Mouse (Mus musculus): ENCODE data around the gene D5Ertd579e. TPM values are rescaled to one million over a fixed set of nuclear protein-coding genes. Genes with fewer than 3 reads are reported as not detected.

D5Ertd579e gene
- polyA plus RNA-seq, 1 experiment from 2014 or later: 23.7 TPM

DNA sequence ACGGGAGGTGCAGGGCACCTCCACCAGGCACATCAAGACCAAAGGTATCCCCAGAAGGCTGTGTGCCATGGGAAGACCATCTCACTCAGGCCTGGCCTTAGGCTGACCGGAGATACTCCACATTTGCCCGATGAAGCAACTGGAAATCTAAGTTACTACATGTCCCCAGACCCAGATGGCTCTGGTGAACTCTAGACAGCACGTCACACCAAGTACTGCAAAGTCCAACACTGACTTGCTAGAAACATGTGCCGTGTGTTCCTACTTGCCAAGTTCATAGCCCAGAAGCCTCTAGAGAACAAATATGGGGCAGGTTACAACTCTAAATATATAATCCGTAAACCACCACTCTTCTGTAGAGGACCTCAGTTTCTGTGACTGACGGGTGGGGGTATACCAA, 125.7 kb downstream of the D5Ertd579e start:
- Histone ChIP-seq H3K4me3 (no peak overlapping the region), H3K9me3 (replicated peaks) (no peaks in the 10 kb centered on the region), H3K36me3 (peaks cover 16% of the 10 kb centered on the region), H3K27me3 (ENCODE audit: low read depth, poor library complexity, severe bottlenecking) (no peaks in the 10 kb centered on the region), H3K27ac (replicated peaks) (no peak overlapping the region), H3K4me1 (peaks cover 26% of the 10 kb centered on the region)
- 95% methylated on average over 7 of the region's 7 CpGs for WGBS
- DNase-seq (ENCODE audit: low spot score): no peak

DNA sequence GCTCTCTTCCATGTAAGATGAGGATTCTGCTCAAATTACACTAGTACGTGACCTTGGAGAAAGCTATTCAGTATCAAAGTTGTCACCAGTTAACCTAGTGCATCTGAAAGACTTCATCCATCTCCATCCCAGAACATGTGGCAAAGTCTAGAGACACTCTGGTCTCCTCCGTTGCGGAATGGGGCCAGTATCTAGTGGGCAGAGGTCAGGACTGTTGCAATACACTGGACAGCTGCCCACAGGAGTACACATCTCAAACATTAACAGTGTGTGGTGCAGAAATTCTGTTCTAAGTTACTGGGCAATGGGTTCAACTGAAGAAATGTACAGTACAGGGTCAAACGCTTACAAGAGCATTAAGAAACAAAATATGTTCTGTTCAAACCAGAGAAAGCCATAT, 127.7 kb downstream of the D5Ertd579e start:
- WGBS: 91% methylated on average over 4 of the region's 4 CpGs
- Histone ChIP-seq H3K4me3 (no peak overlapping the region), H3K36me3 (peaks cover 16% of the 10 kb centered on the region), H3K4me1 (peaks cover 19% of the 10 kb centered on the region), H3K27me3 (ENCODE audit: low read depth, poor library complexity, severe bottlenecking) (no peaks in the 10 kb centered on the region), H3K9me3 (replicated peaks) (no peaks in the 10 kb centered on the region), H3K27ac (replicated peaks) (no peak overlapping the region)
- no peak for DNase-seq (ENCODE audit: low spot score)

DNA sequence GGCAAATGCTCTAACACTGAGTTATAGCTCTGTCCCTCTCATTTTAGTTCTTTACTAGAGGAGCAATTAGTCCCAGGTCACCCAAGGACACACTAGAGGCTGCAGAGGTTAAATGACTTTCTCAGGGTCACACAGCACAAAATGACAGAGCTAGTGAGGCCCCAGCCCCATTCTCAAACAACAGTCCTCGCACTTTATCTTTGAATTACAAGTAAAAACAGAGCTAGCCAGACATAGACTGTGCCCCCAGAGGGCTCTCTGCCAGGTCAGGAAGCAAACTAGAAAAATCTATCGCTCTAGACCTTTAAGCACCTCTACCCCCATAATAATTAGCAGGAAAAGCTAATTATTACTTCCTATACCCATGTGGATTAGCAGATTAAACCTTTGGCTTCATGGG, 128.2 kb downstream of the D5Ertd579e start:
- Histone ChIP-seq H3K36me3 (peaks cover 16% of the 10 kb centered on the region), H3K4me3 (no peak overlapping the region), H3K9me3 (replicated peaks) (no peaks in the 10 kb centered on the region), H3K4me1 (peaks cover 23% of the 10 kb centered on the region; the same call in 1 of the 2 replicates), H3K27me3 (ENCODE audit: low read depth, poor library complexity, severe bottlenecking) (no peaks in the 10 kb centered on the region), H3K27ac (replicated peaks) (no peak overlapping the region)
- WGBS: 81% methylated on average over 2 of the region's 2 CpGs
- DNase-seq (ENCODE audit: low spot score): no peak

DNA sequence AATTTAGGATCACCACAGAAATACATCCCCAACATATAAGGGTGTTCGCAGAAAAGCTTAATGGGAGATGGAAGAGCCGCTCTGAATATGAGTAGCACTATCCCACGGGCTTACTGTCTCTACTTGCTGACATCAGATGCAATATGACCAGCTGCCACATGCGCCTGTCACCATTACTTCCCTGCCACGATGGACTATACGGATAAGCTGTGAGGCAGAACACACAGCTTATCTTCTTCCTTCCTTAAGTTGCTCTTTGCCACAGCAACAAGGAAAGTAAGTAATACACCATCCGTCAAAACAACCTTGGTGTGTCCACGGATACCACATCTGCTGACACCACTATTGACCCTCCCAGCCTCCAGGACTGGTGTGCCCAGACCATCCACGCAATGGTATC, 131.3 kb downstream of the D5Ertd579e start:
- no peak for DNase-seq (ENCODE audit: low spot score)
- H3K27ac ChIP-seq (replicated peaks): no peak overlapping the region
- peaks cover 24% of the 10 kb centered on the region; the same call in 1 of the 2 replicates for H3K4me1 ChIP-seq
- no peaks in the 10 kb centered on the region for H3K36me3 ChIP-seq
- no peaks in the 10 kb centered on the region for H3K9me3 ChIP-seq (replicated peaks)
- 91% methylated on average over 9 of the region's 9 CpGs for WGBS
- no peak overlapping the region for H3K4me3 ChIP-seq
- no peaks in the 10 kb centered on the region for H3K27me3 ChIP-seq (ENCODE audit: low read depth, poor library complexity, severe bottlenecking)

DNA sequence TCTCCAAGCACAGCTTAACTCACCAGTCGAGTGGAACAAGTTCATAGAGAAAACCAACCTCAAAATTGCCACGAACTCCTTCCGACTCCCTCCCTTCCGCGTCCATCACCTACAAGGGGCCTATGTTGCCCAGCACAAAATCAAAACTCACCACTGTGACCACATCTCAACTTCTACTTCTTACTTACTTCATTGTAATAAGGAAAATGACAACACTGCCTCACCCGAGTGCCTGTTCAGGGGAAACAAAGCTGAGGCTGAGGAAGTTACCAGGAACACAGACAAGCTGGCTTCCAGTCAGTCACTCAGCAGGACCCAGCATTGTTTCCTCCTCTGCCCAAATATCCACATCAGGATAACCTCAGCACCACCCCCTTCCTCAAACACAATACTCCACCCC, 132.1 kb downstream of the D5Ertd579e start:
- H3K9me3 ChIP-seq (replicated peaks): no peaks in the 10 kb centered on the region
- no peaks in the 10 kb centered on the region for H3K36me3 ChIP-seq
- no peak overlapping the region for H3K27ac ChIP-seq (replicated peaks)
- H3K27me3 ChIP-seq (ENCODE audit: low read depth, poor library complexity, severe bottlenecking): no peaks in the 10 kb centered on the region
- H3K4me3 ChIP-seq: no peak overlapping the region
- peaks cover 24% of the 10 kb centered on the region; the same call in 1 of the 2 replicates for H3K4me1 ChIP-seq
- DNase-seq (ENCODE audit: low spot score): no peak
- 86% methylated on average over 6 of the region's 6 CpGs for WGBS

DNA sequence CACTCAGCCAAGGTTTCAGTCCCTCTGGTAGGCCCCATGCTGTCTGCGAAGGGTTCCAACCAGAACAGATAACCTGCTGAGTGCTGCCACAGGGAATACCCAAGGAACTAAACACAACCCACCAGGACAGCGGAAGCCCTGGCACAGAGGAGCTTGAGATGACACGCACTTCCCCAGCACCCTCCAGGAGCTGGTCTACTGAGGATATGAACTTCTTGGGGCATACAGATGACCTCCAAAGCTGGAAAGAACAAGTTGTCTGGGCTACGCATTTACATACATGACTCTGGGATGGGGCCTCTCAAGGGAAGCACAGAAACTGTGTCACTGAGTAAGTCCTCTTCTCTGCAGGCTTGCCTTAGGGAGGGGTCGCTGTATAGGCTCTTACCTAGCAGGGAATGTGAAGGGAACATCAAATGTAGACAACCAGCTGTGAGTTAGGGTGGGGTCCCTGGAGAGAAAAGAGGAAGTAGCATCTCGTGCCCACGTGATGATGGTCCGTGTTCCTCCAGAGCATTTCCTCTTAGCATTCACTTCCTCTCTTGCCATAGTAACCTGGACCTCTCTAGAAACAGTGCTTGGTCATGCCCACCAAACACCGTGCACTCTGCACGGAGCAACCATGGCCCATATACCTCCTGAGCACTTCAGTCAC, 132.9 kb downstream of the D5Ertd579e start:
- Histone ChIP-seq H3K27me3 (ENCODE audit: low read depth, poor library complexity, severe bottlenecking) (no peaks in the 10 kb centered on the region), H3K4me1 (peaks cover 24% of the 10 kb centered on the region), H3K36me3 (no peaks in the 10 kb centered on the region), H3K9me3 (replicated peaks) (no peaks in the 10 kb centered on the region), H3K27ac (replicated peaks) (no peak overlapping the region), H3K4me3 (no peak overlapping the region)
- no peak for DNase-seq (ENCODE audit: low spot score)
- 90% methylated on average over 10 of the region's 10 CpGs for WGBS

DNA sequence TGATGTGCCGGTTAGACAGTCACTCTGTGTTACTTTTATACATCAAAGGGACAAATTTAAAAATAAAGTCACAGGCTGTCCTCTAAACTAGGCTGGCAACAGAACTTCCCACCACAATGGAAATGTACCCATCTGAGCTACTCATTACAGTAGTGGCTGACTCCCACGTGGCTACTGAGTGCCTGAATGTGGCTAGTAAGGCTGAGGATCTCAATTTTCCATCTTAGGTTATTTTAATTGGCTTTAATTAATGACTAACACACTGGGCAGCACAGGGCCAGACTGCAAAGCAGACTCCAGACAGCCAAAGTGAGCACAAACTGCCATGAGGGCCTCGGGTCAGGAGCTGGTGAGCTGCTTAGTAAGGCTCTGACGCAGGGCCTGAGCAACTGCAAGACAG, 134.3 kb downstream of the D5Ertd579e start:
- H3K4me1 ChIP-seq: peaks cover 19% of the 10 kb centered on the region
- DNase-seq (ENCODE audit: low spot score): no peak
- H3K36me3 ChIP-seq: no peaks in the 10 kb centered on the region
- 89% methylated on average over 4 of the region's 4 CpGs for WGBS
- no peaks in the 10 kb centered on the region for H3K9me3 ChIP-seq (replicated peaks)
- H3K4me3 ChIP-seq: no peak overlapping the region
- no peaks in the 10 kb centered on the region for H3K27me3 ChIP-seq (ENCODE audit: low read depth, poor library complexity, severe bottlenecking)
- no peak overlapping the region for H3K27ac ChIP-seq (replicated peaks)

DNA sequence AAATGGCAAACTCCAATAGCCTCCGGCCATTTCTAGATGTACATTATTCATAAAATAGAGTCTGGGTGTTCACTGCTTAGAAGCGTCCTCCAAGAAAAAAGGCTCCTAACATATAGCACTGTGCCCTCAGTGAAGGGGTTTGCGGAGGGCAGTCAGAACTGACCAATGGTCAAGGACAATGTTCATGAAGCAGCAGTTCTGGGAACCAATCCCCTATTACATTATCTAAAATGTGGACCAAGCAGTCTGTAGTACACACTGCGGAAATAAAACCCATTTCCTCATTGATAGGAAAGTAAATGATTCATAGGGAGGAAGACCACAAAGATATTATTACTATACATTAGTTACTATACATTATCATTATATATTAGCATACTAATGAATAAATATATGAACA, 135.3 kb downstream of the D5Ertd579e start:
- Histone ChIP-seq H3K9me3 (replicated peaks) (no peaks in the 10 kb centered on the region), H3K4me1 (peaks cover 22% of the 10 kb centered on the region), H3K36me3 (no peaks in the 10 kb centered on the region), H3K4me3 (no peak overlapping the region), H3K27me3 (ENCODE audit: low read depth, poor library complexity, severe bottlenecking) (no peaks in the 10 kb centered on the region), H3K27ac (replicated peaks) (no peak overlapping the region)
- no peak for DNase-seq (ENCODE audit: low spot score)
- 96% methylated on average over 4 of the region's 4 CpGs for WGBS

DNA sequence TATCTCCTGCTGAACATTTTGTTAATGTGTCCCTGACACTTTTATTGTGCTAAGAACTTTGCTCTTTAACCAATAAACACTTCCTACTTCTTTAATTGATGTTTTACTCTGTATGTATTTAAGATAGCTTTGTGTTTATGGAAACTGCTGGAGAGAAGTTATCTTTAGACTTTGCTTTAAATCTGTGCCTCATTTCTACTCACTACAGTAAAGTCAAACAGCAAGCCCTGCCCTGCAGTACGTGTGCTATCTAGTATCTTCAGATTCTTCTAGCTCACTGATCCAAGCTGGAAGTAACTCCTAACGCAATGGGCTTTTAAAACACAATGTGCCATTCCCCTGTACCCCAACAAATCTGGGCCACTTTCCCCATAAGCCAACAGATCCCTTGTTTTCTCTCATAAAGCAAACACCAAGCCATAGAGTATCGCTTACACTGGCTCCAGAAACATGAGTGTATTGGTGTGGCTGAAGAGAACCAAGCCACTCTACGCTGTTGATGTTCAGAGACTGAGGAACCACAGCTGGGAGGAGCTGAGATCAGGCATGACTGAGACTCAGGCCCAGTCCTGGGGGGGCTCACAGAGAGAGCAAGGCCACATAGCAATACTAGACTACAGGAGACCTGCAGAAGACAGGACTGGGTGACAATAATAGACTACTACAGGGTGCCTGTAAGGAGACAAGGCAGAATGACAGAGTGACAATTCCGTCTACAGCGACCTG, 136.2 kb downstream of the D5Ertd579e start:
- Histone ChIP-seq H3K27me3 (ENCODE audit: low read depth, poor library complexity, severe bottlenecking) (no peaks in the 10 kb centered on the region), H3K9me3 (replicated peaks) (no peaks in the 10 kb centered on the region)
- WGBS: 90% methylated on average over 6 of the region's 6 CpGs

DNA sequence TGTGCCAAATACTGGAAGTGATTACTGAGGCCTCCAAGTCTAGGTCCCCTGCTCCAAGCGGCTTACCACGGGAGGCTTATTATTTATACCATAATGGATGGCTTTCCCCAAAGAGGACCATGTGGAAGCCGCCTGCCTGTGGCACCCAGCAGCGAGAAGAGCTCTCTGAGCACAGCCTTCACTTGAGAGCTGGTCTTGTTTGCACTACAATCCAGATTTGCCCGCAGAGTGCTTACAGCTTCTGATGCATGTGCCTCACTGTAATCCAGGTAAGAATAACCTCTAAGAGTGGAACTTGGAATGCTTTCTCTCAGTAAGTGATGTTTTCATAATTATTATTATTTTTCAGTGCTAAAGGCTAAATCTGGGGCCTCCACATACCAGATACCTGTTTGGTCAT, 136.7 kb downstream of the D5Ertd579e start:
- DNase-seq (ENCODE audit: low spot score): no peak
- Histone ChIP-seq H3K36me3 (no peaks in the 10 kb centered on the region), H3K4me3 (no peak overlapping the region), H3K27ac (replicated peaks) (no peak overlapping the region), H3K27me3 (ENCODE audit: low read depth, poor library complexity, severe bottlenecking) (no peaks in the 10 kb centered on the region), H3K9me3 (replicated peaks) (no peaks in the 10 kb centered on the region), H3K4me1 (peaks cover 20% of the 10 kb centered on the region)
- WGBS: 87% methylated on average over 5 of the region's 5 CpGs

More for the DNA sequence above, 136.2 kb downstream of the D5Ertd579e start:
- peaks cover 22% of the 10 kb centered on the region for H3K4me1 ChIP-seq
- H3K36me3 ChIP-seq: no peaks in the 10 kb centered on the region
- no peak overlapping the region for H3K27ac ChIP-seq (replicated peaks)
- H3K4me3 ChIP-seq: no peak overlapping the region
- no peak for DNase-seq (ENCODE audit: low spot score)

DNA sequence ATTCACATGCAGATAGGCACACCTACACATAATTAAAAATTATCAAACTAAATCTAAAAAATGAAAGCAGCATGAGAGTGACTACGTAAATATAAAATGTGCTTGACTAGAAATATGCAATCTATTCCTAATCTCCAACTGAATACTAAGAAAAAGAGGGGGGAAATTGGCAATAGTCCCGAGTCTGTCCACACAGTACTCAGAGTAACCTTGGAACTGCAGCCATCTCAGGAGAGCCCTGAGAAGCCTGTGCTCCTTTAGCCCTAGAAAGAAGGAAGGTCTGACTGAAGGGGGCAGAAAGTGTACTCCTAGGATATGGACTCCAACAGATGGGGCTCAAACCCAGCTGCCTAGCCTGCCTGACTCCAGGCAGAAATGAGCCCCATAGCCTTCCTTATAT, 137.3 kb downstream of the D5Ertd579e start:
- Histone ChIP-seq H3K4me3 (no peak overlapping the region), H3K27ac (replicated peaks) (no peak overlapping the region), H3K36me3 (no peaks in the 10 kb centered on the region), H3K4me1 (peaks cover 19% of the 10 kb centered on the region), H3K9me3 (replicated peaks) (no peaks in the 10 kb centered on the region), H3K27me3 (ENCODE audit: low read depth, poor library complexity, severe bottlenecking) (no peaks in the 10 kb centered on the region)
- DNase-seq (ENCODE audit: low spot score): no peak
- 88% methylated on average over 2 of the region's 2 CpGs for WGBS

DNA sequence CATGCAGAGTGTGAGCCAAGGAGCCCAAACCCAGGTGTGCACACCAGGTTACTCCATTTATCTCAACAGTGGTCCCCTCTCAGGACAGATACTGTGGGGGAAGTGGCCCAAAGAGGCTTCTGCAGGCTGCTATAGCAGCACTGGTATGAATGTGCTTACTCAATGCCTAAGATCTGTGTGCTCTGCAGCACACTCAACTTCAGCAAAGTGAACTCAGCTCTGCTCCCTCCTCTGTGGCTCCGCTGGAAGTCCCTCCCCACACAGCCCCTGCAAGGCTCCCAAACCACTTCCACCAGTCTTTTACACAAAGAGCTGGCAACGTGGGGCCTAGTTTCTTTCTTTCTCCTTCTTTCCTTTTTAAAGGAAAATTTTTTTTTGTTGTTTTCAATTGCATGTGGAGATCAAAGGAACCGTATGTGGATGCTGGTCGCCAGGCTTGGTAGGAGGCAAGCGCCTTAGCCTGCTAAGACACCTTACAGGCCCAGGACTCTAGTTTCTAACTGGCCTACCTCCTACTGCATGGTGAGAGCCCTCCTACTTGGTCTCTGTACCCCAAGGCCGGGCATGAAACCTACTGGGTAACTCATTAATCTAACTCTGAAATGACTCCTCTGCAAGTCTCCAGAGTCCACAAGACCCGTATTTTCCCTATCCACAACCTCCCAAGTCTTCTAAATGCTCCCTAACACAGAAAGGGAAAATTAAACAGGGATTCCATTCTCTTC, 138.1 kb downstream of the D5Ertd579e start:
- 47% methylated on average over 7 of the region's 7 CpGs for WGBS

DNA sequence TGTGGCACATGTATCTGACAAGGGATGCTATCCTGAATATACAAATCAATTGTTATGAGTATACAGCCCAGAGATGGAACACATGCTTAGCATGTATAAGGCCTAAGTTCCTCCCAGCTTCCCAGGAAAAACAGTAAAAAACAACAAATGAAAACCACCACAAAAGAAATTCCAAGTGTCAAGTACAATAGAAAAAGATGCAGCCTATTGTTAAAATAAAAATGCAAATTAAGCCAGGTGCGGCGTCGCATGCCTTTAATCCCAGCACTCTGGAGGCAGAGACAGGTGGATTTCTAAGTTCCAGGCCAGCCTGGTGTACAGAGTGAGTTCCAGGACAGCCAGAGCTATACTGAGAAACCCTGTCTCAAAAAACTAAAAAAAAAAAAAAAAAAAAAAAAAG, 138.9 kb downstream of the D5Ertd579e start:
- H3K4me3 ChIP-seq: no peak overlapping the region
- H3K4me1 ChIP-seq: peaks cover 12% of the 10 kb centered on the region
- no peaks in the 10 kb centered on the region for H3K9me3 ChIP-seq (replicated peaks)
- no peak for DNase-seq (ENCODE audit: low spot score)
- no peak overlapping the region for H3K27ac ChIP-seq (replicated peaks)
- no peaks in the 10 kb centered on the region for H3K36me3 ChIP-seq
- WGBS: 72% methylated on average over 3 of the region's 3 CpGs
- no peaks in the 10 kb centered on the region for H3K27me3 ChIP-seq (ENCODE audit: low read depth, poor library complexity, severe bottlenecking)

More for the DNA sequence above, 138.1 kb downstream of the D5Ertd579e start:
- Histone ChIP-seq H3K27ac (replicated peaks) (no peak overlapping the region), H3K36me3 (no peaks in the 10 kb centered on the region), H3K27me3 (ENCODE audit: low read depth, poor library complexity, severe bottlenecking) (no peaks in the 10 kb centered on the region), H3K4me3 (no peak overlapping the region), H3K9me3 (replicated peaks) (no peaks in the 10 kb centered on the region), H3K4me1 (peaks cover 14% of the 10 kb centered on the region)
- DNase-seq (ENCODE audit: low spot score): no peak

Measured in midbrain, embryonic 10.5 days (tissue).